Mouse (Mus musculus) heart, embryonic 11.5 days (tissue): ENCODE data around the gene Nxph3. TPM values are rescaled to one million over a fixed set of nuclear protein-coding genes. Genes with fewer than 3 reads are reported as not detected.

Experiments
- ATAC-seq: fragments of 200-750 bp; cut with Nextera tagmentation; replicated peaks from 2 replicates; pipeline ENCODE4 v1.8.0; 2017; ENCODE audit warnings: moderate library complexity; ENCODE audit not compliant: insufficient number of reproducible peaks, low FRiP score, low TSS enrichment
- H3K27ac ChIP-seq: fragments of 300-500 bp; sonication (generic); 2 replicates; pipeline ENCODE4 v1.5.1; 2014; ENCODE audit warnings: mild to moderate bottlenecking, low read depth, low read length
- H3K27me3 ChIP-seq: fragments of 300-500 bp; sonication (generic); 2 replicates; pipeline ENCODE4 v1.6.1; 2014; ENCODE audit warnings: mild to moderate bottlenecking, low read length, mixed read lengths; ENCODE audit not compliant: control insufficient read depth, insufficient read depth
- H3K36me3 ChIP-seq: fragments of 300-500 bp; sonication (generic); 2 replicates; pipeline ENCODE4 v1.6.1; 2014; ENCODE audit warnings: mild to moderate bottlenecking, low read length, moderate library complexity, mixed read lengths; ENCODE audit not compliant: control insufficient read depth, insufficient read depth
- H3K4me1 ChIP-seq: fragments of 300-500 bp; sonication (generic); 2 replicates; pipeline ENCODE4 v1.6.1; 2014; ENCODE audit warnings: low read length; ENCODE audit not compliant: control insufficient read depth, insufficient read depth
- H3K4me2 ChIP-seq: fragments of 300-500 bp; sonication (generic); 2 replicates; pipeline ENCODE4 v1.6.1; 2014; ENCODE audit warnings: mild to moderate bottlenecking, moderate library complexity
- H3K4me3 ChIP-seq: fragments of 300-500 bp; sonication (generic); 2 replicates; pipeline ENCODE4 v1.5.1; 2014; ENCODE audit warnings: low read depth, low read length
- H3K9ac ChIP-seq: fragments of 300-500 bp; sonication (generic); 2 replicates; pipeline ENCODE4 v1.6.1; 2014; ENCODE audit warnings: mild to moderate bottlenecking, low read depth, low read length, moderate library complexity
- H3K9me3 ChIP-seq: fragments of 300-500 bp; sonication (generic); replicated peaks from 2 replicates; pipeline ENCODE4 v1.6.1; 2016; ENCODE audit warnings: low read length; ENCODE audit not compliant: control insufficient read depth
- WGBS: fragments of 180-500 bp; shearing (Covaris S2); extraction: QIAGEN DNeasy Blood & Tissue Kit; methylation state at CpG from one replicate; pipeline ENCODE4 v1.1.7; 2014; ENCODE audit not compliant: insufficient replicate concordance; 5-methylcytosine and 5-hydroxymethylcytosine counted together
- polyA plus RNA-seq: library from polyadenylated mRNA; unstranded; fragments of >200 nt; fragmentation: Nextera tagmentation; extraction: Ambion mirVana; gene quantifications from 2 replicates; pipeline ENCODE4 v1.2.1, GENCODE M21; 2014

Nxph3 gene
- polyA plus RNA-seq: 0.24 and 0.39 TPM in 2 replicates

DNA sequence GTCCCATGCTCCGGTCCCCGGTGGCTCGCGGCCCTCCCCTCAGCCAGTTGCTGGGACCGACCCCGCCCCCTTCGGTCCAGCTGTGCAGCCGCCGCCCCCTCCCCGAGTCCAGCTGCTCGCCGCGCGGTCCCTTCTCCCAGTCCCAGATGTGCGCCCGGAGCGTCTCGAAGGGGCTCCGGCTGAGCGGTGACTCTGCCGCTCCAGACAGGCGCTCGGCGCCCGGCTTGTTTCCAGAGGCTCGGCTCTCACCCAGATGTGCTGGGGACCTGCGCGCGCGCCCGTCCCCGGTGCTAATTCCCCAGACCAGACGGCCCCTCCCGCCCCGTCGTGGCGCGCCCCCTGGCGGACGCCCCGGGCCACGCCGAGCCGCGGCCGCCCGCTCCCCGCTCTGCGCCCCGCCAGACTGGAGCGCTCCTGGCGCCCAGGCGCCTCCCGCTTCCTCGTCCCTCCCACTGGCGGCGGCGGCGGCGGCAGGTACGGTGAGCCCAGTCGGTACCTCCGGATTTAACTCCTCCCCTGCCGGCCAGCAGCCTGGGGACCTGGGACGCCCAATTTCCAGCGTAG is at the start of gene Nxph3:
Gene Nxph3 (minus strand): TSS at position 273 of the 564 bp plus-strand sequence.
- Histone ChIP-seq H3K27ac (no peak within 1 kb of the TSS), H3K9me3 (no peaks in the 10 kb centered on the region), H3K27me3 (peaks cover 68% of the 10 kb centered on the region), H3K36me3 (no peaks in the 10 kb centered on the region), H3K9ac (peak within 1 kb of the TSS; percentile 55), H3K4me2 (peak within 1 kb of the TSS; percentile 94), H3K4me1 (0 out of 2 replicates have a peak, but pooled peaks cover 7% of the 10 kb centered on the region), H3K4me3 (peak within 1 kb of the TSS; percentile 59)
- 0 out of 2 replicates have a peak, but pooled peaks have one; percentile 15 for ATAC-seq
- whole genome bisulfite sequencing: under 1% methylated on average over 65 of the region's 66 CpGs

DNA sequence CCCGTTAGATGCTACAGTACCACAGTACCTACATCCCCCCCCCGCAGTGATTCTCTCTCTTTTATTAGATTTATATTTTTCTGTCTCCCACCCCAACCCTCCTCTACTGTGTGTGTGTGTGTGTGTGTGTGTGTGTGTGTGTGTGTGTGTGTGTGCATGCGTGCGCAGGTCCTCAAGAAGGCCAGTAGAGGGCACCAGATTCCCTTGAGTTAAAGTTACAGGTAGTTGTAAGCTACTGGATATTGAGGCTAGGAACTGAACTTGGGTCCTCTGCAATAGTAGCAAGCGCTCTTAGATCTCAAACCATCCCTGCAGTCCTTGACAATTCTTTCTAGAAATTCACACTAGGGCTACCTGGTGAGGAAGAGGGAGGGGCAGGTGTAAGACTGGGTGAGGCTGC is 49.5 kb upstream of the Nxph3 start:
- 0 out of 2 replicates have a peak, but pooled peaks cover 7% of the 10 kb centered on the region for H3K4me1 ChIP-seq
- peaks cover 2% of the 10 kb centered on the region; the same call in 1 of the 2 replicates for H3K27me3 ChIP-seq
- H3K27ac ChIP-seq: no peak overlapping the region
- ATAC-seq: no peak
- H3K9ac ChIP-seq: no peak overlapping the region
- no peaks in the 10 kb centered on the region for H3K9me3 ChIP-seq
- no peaks in the 10 kb centered on the region for H3K36me3 ChIP-seq
- H3K4me3 ChIP-seq: no peak overlapping the region
- no peak overlapping the region for H3K4me2 ChIP-seq
- 92% methylated on average over 5 of the region's 5 CpGs for WGBS

DNA sequence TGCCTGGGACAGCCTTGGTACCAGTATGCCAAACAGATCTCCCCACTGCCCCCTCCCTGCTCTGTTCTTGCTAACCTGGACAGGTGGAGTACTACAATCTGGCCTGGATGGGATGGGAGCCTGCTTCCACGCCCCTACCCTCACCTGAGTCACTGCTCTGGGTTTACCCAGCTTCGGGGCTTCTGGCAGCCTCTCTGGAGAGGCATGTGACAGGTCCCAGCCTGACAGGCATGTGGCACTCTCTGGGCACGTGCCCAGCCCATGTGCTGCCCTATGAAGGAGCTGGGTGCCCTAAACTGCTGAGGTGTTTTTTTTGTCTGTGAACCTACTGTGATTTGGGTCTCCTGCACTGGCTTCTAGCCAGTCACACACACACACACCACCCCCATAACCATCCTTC is 46.4 kb upstream of the Nxph3 start:
- Histone ChIP-seq H3K27ac (no peak overlapping the region), H3K27me3 (no peaks in the 10 kb centered on the region; the same call in 1 of the 2 replicates), H3K9me3 (no peaks in the 10 kb centered on the region), H3K36me3 (no peaks in the 10 kb centered on the region), H3K4me1 (0 out of 2 replicates have a peak, but pooled peaks cover 3% of the 10 kb centered on the region), H3K4me2 (no peak overlapping the region), H3K4me3 (no peak overlapping the region), H3K9ac (no peak overlapping the region)
- WGBS: 63% methylated on average over 3 of the region's 3 CpGs
- ATAC-seq: no peak

DNA sequence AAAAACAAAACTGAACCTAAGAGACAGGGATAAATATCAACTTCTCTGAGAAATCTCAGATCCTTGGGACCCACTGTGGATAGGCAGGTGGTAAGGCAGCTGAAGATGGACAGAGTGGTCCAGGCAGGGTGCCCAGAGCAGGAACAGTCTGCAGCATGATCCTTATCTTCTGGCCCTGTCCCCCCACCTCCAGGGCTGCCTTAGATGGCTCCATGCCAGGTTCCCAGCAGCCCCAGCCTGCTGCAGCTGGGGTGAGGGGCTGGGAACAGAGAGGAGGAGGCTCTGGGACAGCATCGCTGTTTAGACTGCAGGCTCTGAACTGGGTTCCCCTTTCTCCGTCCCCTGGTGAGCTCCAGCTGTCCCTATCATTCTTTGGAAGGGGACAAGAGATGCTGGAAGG is 45.4 kb upstream of the Nxph3 start:
- Histone ChIP-seq H3K4me2 (no peak overlapping the region), H3K36me3 (no peaks in the 10 kb centered on the region), H3K9me3 (no peaks in the 10 kb centered on the region), H3K27ac (no peak overlapping the region), H3K4me1 (0 out of 2 replicates have a peak, but pooled peaks cover 3% of the 10 kb centered on the region), H3K27me3 (no peaks in the 10 kb centered on the region; the same call in 1 of the 2 replicates), H3K9ac (no peak overlapping the region), H3K4me3 (no peak overlapping the region)
- no peak for ATAC-seq
- WGBS: 79% methylated on average over 2 of the region's 2 CpGs

DNA sequence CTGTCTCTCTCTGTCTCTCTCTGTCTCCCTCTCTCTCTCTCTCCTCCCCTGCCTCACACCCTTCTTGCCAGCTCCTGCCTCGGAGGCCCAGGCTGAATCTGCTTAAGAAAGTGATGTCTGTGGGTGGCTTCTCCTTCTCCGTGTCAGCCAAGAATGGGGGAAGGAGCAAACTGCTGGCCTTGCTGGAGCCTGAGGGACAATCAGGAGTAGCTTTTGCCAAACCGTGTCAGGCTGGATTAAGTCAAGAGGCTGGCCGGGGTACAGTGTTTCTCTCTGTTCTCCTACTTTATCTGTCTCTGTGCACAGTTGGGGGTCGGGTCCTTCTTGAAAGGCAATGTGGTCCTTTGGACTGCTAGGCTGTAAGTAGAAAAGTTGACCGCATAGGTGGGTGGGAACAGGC is 43.3 kb upstream of the Nxph3 start:
- Histone ChIP-seq H3K9ac (no peak overlapping the region), H3K27me3 (no peaks in the 10 kb centered on the region; the same call in 1 of the 2 replicates), H3K4me2 (no peak overlapping the region), H3K9me3 (no peaks in the 10 kb centered on the region), H3K27ac (no peak overlapping the region), H3K4me3 (no peak overlapping the region), H3K36me3 (no peaks in the 10 kb centered on the region), H3K4me1 (0 out of 2 replicates have a peak, but pooled peaks cover 3% of the 10 kb centered on the region)
- 22% methylated on average over 6 of the region's 6 CpGs for WGBS
- ATAC-seq: no peak

DNA sequence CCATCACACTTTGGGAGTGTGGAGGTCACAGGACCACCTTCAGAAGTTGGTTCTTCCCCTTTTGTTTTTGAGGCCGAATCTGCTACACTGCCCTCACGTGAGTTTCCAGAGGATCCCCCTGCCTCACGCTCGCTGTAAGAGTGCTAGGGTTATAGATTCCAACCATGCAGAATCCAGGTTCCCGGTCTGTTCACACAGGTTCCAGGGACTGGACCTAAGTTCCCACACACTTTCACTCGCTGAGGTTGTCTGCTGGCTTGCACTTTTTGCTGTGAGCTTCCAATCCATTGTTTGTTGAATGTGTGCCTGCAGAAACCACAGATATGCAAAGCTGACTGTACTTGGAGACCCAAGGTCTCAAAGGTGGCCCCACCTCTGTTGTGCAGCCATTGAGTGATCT is 42.7 kb upstream of the Nxph3 start:
- Histone ChIP-seq H3K4me3 (no peak overlapping the region), H3K4me1 (0 out of 2 replicates have a peak, but pooled peaks cover 3% of the 10 kb centered on the region), H3K4me2 (no peak overlapping the region), H3K27me3 (no peaks in the 10 kb centered on the region; the same call in 1 of the 2 replicates), H3K9ac (no peak overlapping the region), H3K36me3 (no peaks in the 10 kb centered on the region), H3K27ac (no peak overlapping the region), H3K9me3 (no peaks in the 10 kb centered on the region)
- WGBS: 72% methylated on average over 6 of the region's 6 CpGs
- ATAC-seq: no peak

DNA sequence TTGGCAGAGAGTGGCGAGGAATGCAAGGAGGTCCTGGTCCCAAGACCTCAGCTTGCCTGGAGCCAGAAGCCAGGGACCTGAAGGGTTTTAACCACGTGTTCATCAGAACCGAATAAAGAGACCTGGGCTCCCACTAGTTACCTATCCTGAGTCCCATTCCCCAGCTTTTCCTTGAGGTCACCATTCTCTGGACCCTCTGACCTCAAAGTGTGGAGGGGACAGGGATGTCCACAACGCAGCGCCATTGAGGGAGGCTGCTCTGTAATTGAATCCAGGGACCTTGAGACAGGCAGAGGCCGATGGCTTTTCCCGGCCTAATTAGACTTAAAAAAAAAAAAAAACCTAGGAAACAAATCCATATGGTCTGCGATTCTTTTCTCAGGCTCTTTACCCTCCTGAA is 40.9 kb upstream of the Nxph3 start:
- Histone ChIP-seq H3K9ac (no peak overlapping the region; the same call in 1 of the 2 replicates), H3K4me1 (0 out of 2 replicates have a peak, but pooled peaks cover 6% of the 10 kb centered on the region), H3K4me2 (no peak overlapping the region), H3K27me3 (no peaks in the 10 kb centered on the region; the same call in 1 of the 2 replicates), H3K27ac (no peak overlapping the region), H3K36me3 (no peaks in the 10 kb centered on the region), H3K4me3 (no peak overlapping the region), H3K9me3 (no peaks in the 10 kb centered on the region)
- no peak for ATAC-seq
- WGBS: 59% methylated on average over 8 of the region's 8 CpGs

DNA sequence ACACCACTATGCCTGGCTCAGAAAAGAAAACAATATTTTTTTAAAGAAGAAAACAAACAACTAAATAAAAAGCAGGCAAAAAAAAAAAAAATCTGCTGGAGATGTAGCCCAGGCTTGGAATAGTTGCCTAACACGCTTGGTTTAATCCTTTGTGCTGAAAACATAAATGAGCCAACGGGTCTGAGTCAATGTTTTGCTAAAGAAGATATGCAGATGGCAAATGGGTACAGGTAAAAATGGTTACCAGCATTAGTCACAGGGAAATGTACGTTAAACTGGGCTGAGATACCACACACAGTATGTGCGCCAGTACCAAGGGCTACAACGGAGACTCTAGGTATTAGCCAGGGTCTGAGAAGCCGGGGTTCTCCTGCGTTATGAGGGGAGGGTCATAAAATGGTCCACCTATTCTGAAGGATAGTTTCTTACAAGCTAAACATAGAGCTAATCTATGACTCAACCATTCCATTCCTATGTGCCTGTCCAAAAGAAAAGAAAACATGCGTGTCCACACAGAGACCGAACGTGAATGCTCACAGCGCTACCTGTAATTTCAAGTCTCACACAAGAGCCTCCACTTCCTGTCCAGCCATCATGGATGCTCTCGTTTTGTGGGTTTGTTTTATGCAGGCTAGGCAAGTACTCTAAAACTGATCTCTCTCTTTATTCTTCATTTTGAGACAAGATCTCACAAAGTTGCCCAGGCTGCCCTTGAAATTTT is 36.1 kb upstream of the Nxph3 start:
- H3K27me3 ChIP-seq: no peaks in the 10 kb centered on the region
- no peak for ATAC-seq
- H3K27ac ChIP-seq: no peak overlapping the region
- H3K9ac ChIP-seq: no peak overlapping the region
- 80% methylated on average over 12 of the region's 12 CpGs for WGBS
- 0 out of 2 replicates have a peak, but pooled peaks cover 3% of the 10 kb centered on the region for H3K4me1 ChIP-seq
- H3K36me3 ChIP-seq: no peaks in the 10 kb centered on the region
- H3K9me3 ChIP-seq: no peaks in the 10 kb centered on the region
- H3K4me2 ChIP-seq: no peak overlapping the region
- no peak overlapping the region for H3K4me3 ChIP-seq
